Mouse (Mus musculus): ENCODE data around the gene B3gnt9.

GRCm38 (mm10) chr8:105225272-105225593 lies 29.7 kb downstream of the B3gnt9 start:
- TF ChIP-seq CTCF (IDR thresholded peaks at IDR 0.05; ENCODE audit: insufficient read depth, low read depth, low read length) (no peak), POLR2A (IDR thresholded peaks at IDR 0.05; ENCODE audit: insufficient read depth, low read depth, low read length) (no peak; the same call in 1 of the 2 replicates)
